Mouse (Mus musculus): ENCODE data around the gene Twsg1. TPM values are rescaled to one million over a fixed set of nuclear protein-coding genes. Genes with fewer than 3 reads are reported as not detected.

Twsg1 gene
- 64.0 and 75.8 TPM in 2 replicates for polyA plus RNA-seq (2015; fragmentation: Nextera tagmentation; extraction: Ambion mirVana)

GRCm38 (mm10) chr17:65950622-65951404 is at the start of gene Twsg1:
TSS of gene Twsg1 (minus strand) at chr17:65951226.

GRCm38 (mm10) chr17:65885697-65886529 is 65.1 kb downstream of the Twsg1 start, which contains the start of gene Ralbp1:
TSS of gene Ralbp1 (minus strand) at chr17:65885798.

Other genes with a start within 250 kb of the Twsg1 start
- 26.8 and 28.2 TPM in 2 replicates for gene Rab31, start 178.5 kb downstream of the Twsg1 start, polyA plus RNA-seq (2015; fragmentation: Nextera tagmentation; extraction: Ambion mirVana)
- 16.0 and 17.3 TPM in 2 replicates for gene Ppp4r1, start 168.7 kb downstream of the Twsg1 start, polyA plus RNA-seq (2015; fragmentation: Nextera tagmentation; extraction: Ambion mirVana)
- gene Ralbp1, start 65.4 kb downstream of the Twsg1 start, polyA plus RNA-seq (2015; fragmentation: Nextera tagmentation; extraction: Ambion mirVana), result 79.9 and 93.2 TPM in 2 replicates
- 17.3 and 22.4 TPM in 2 replicates for gene Ankrd12, start 125.9 kb upstream of the Twsg1 start, polyA plus RNA-seq (2015; fragmentation: Nextera tagmentation; extraction: Ambion mirVana)
- 387 and 392 TPM in 2 replicates for gene Ndufv2, start 150.3 kb upstream of the Twsg1 start, polyA plus RNA-seq (2015; fragmentation: Nextera tagmentation; extraction: Ambion mirVana)
- gene Washc1, start 160.3 kb upstream of the Twsg1 start, polyA plus RNA-seq (2015; fragmentation: Nextera tagmentation; extraction: Ambion mirVana), result 24.5 TPM in 2 replicates
- 4.0 and 4.7 TPM in 2 replicates for gene Ddx11, start 172.3 kb upstream of the Twsg1 start, polyA plus RNA-seq (2015; fragmentation: Nextera tagmentation; extraction: Ambion mirVana)

All from urinary bladder, postnatal 0 days (tissue).